Mouse (Mus musculus) olfactory bulb, adult 2 months (tissue): Measurements from ENCODE around the gene Dnmbp. TPM values are rescaled to one million over a fixed set of nuclear protein-coding genes. Genes with fewer than 3 reads are reported as not detected.

Experiments used
- H3K27ac ChIP-seq: fragments of 200-500 bp; 2 replicates; pipeline ENCODE4 v1.5.1; 2012; ENCODE audit warnings: low read depth, low read length; ENCODE audit not compliant: insufficient read depth
- H3K4me1 ChIP-seq: fragments of 200-500 bp; 2 replicates; pipeline ENCODE4 v1.6.1; 2012; ENCODE audit warnings: low read length; ENCODE audit not compliant: control insufficient read depth, insufficient read depth
- H3K4me3 ChIP-seq: fragments of 200-500 bp; 2 replicates; pipeline ENCODE4 v1.5.1; 2012; ENCODE audit warnings: mild to moderate bottlenecking, low read depth, low read length, moderate library complexity; ENCODE audit not compliant: insufficient read depth
- CTCF ChIP-seq: fragments of 200-500 bp; IDR thresholded peaks from 2 replicates; pipeline ENCODE4 v1.5.1; 2012; ENCODE audit warnings: low read depth, mild to moderate bottlenecking, low read length, moderate library complexity; ENCODE audit not compliant: insufficient read depth
- POLR2A ChIP-seq: fragments of 200-500 bp; IDR thresholded peaks from 2 replicates; pipeline ENCODE4 v1.6.1; 2012; ENCODE audit warnings: mild to moderate bottlenecking, low read depth, low read length, moderate library complexity; ENCODE audit not compliant: insufficient read depth
- WGBS: fragments of 180-500 bp; shearing (Covaris S2); methylation state at CpG from one replicate; pipeline ENCODE4 v1.1.7; 2018; 5-methylcytosine and 5-hydroxymethylcytosine counted together
- polyA plus RNA-seq: library from polyadenylated mRNA; stranded (reverse); fragments of >200 nt; gene quantifications from 2 replicates; pipeline ENCODE4 v1.2.4, GENCODE M21; 2012; ENCODE audit warnings: low replicate concordance; ENCODE audit not compliant: missing spikeins, insufficient read depth, insufficient read length

Dnmbp gene
- polyA plus RNA-seq, 1 experiment: not detected

DNA sequence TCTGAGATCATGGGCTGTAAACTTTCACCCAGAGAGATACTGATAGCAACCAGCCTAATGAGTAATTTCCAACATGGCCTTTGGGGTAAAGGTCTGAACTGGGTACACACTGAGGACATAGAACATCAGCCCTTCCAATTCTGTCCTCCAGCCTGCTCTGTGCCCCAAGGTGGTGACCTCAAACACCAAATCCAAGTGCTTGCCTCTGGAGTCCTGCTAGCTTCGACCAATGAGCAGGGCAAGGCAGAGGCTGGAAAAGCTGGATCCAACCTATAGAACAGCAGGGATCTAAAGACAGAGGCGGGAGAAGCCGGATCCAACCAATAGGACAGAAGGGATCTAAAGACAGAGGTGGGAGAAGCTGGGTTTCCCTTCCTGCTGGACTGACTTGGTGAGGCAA lies 21.2 kb downstream of the Dnmbp start:
- TF ChIP-seq CTCF (no peak), POLR2A (no peak)
- WGBS: 87% methylated on average over 3 of the region's 3 CpGs

DNA sequence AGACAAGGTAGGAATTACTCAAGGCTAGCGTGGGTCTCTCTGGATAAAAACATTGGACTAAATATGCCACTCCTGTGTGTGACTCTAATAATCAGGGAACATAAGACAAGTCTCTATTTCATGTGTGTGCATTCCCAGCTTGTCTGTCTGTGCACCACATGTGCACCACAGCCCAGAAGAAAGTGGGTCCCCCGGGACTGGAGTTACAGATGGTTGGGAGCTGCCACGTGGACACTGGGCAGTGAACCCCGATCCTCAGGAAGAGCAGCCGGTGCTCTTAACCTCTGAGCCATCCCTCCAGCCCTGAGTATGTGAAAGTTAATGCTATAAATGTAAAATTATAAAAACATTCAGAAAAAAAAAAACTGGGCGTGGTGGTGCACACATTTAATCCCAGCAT lies 22.2 kb downstream of the Dnmbp start:
- peaks cover 12% of the 10 kb centered on the region; the same call in 1 of the 2 replicates for H3K4me1 ChIP-seq

More for the DNA sequence above, 21.2 kb downstream of the Dnmbp start:
- peaks cover 12% of the 10 kb centered on the region; the same call in 1 of the 2 replicates for H3K4me1 ChIP-seq
- H3K4me3 ChIP-seq: no peak overlapping the region
- H3K27ac ChIP-seq: no peak overlapping the region

DNA sequence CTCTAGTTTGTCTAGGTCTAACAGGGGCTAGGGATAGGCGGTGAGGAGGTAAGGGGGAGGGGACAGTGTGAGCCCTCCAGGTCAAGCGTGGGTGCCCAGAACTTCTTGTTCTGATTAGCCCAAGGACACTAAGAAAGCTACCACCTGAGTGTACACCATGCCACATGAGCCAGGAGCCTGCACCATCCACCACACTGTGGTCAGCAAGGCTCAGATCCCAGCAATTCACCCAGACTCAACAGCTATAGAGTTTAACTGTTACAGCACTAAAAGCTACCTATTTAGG lies 22.6 kb downstream of the Dnmbp start:
- 81% methylated on average over 2 of the region's 2 CpGs for WGBS
- no peak for TF ChIP-seq CTCF
- TF ChIP-seq POLR2A: no peak
- peaks cover 12% of the 10 kb centered on the region; the same call in 1 of the 2 replicates for H3K4me1 ChIP-seq
- H3K27ac ChIP-seq: no peak overlapping the region
- H3K4me3 ChIP-seq: no peak overlapping the region

More for the DNA sequence above, 22.2 kb downstream of the Dnmbp start:
- Histone ChIP-seq H3K27ac (no peak overlapping the region), H3K4me3 (no peak overlapping the region)
- no peak for TF ChIP-seq POLR2A
- no peak for TF ChIP-seq CTCF
- 92% methylated on average over 6 of the region's 6 CpGs for WGBS

DNA sequence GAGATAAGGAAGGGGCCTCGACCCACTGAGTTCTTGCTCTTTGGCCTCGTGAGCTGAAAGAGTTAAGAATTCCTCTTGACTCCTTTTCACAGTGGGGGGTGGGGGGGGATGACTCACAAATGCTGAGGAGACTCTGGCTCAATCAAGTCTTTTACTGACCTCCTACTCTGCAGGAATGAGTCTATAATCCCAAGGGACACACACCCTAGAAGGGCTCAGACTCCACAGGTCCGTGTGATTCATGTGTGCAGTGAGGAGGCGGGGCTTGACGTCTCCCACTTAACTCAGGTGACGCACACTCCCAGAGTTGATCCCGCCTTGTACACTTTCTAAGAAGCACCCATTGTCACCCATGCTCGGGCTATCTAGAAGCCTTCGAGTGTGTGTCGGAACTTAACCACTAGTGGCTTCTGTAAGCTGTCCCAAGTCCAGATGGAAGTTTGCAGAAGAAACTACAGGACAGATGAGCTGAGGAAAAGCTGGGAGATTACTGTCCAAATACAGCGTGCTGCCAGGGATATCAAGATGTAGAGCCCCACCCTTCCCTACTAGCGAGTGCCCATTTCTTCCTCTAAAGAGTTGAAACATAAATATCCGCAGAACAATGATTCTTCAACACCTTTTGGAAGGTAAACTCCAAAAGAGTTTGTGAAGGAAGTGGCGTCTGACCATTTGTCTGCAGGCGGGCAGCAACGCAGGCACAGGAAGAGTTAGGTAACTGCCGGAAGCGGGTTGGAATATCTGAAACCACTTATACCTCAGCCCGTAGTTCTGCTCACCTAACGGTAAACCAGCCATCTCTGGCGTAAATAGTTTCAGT lies 23.2 kb downstream of the Dnmbp start:
- Histone ChIP-seq H3K4me1 (peaks cover 12% of the 10 kb centered on the region; the same call in 1 of the 2 replicates), H3K4me3 (no peak overlapping the region), H3K27ac (no peak overlapping the region)
- no peak for TF ChIP-seq POLR2A
- TF ChIP-seq CTCF: no peak
- 79% methylated on average over 21 of the region's 21 CpGs for WGBS

DNA sequence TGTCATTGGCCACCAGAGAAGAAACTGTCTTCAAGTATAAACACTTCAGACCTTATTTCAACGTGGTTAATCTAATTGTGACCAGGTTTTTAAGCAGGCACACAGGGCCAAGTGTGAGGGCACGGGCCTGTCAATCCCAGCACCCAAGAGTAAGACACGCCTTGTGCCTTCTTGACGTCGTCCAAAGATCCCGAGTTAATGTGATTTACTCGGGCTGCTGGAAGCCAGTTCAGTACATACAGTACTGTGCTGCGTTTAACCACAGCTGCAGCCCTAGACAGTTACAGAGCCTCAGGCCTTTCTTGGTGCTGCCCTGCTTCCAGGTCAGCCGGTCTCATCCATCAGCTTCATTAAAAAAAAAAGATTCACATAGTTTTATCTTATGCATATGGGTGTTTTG lies 24.6 kb downstream of the Dnmbp start:
- Histone ChIP-seq H3K4me3 (no peak overlapping the region), H3K4me1 (peaks cover 3% of the 10 kb centered on the region; the same call in 1 of the 2 replicates), H3K27ac (no peak overlapping the region)
- 86% methylated on average over 9 of the region's 9 CpGs for WGBS
- no peak for TF ChIP-seq CTCF
- TF ChIP-seq POLR2A: no peak

DNA sequence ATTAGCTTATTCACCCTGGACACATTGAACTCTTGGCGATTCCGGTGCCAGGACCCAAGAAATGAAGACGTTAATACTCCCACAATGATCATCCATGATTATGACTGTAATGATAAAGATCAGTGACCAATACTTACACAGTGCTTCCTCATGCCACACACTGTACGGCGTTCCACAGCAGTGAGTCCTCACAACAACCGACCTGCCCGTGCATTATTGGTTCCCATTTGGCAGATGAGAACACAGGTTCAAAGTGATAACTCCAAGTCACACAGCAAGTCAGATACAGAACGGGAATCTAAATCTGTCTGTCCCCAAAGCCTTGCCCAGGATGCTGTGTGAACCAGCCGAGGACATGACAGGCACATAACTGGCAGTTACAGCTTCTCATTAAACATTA lies 25.0 kb downstream of the Dnmbp start:
- Histone ChIP-seq H3K4me1 (0 out of 2 replicates have a peak, but pooled peaks cover 2% of the 10 kb centered on the region), H3K4me3 (no peak overlapping the region), H3K27ac (no peak overlapping the region)
- 95% methylated on average over 9 of the region's 9 CpGs for WGBS
- TF ChIP-seq CTCF (no peak), POLR2A (no peak)

DNA sequence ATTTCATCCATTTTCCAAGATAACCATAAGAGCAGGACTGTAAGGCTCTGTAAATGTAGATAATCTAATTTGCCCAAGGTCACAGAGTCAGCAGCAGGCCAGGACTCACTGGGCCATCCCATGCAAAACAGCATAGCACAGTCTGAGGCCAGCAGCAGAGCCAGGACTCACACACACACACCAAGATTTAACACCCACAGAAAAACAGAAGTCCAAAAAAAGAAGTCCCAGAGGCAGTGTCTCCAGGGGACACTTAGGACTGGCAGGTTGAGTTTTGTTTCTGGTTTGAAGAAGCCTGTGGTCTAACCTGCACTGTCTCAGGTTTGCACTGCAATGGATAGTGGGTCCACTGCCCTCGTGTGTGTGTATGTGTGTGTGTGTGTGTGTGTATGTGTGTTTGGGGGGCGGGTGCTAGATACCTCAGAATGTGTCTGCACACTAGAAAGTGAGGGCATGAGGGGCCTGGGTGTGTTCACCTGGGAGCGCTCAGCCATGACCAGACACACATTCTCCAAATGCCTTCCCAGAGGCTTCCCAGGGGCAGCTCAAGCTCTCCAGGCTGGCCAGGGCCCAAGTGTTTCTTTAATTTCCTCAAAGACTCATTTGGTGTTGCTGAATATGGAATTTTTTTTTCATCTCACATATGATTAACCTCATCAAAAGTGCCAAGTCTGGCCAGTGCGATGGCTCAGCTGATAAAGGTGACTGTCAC lies 27.1 kb downstream of the Dnmbp start:
- no peak for TF ChIP-seq CTCF
- no peak for TF ChIP-seq POLR2A
- 0 out of 2 replicates have a peak, but pooled peaks cover 2% of the 10 kb centered on the region for H3K4me1 ChIP-seq
- H3K27ac ChIP-seq: no peak overlapping the region
- 92% methylated on average over 4 of the region's 4 CpGs for WGBS
- H3K4me3 ChIP-seq: no peak overlapping the region

DNA sequence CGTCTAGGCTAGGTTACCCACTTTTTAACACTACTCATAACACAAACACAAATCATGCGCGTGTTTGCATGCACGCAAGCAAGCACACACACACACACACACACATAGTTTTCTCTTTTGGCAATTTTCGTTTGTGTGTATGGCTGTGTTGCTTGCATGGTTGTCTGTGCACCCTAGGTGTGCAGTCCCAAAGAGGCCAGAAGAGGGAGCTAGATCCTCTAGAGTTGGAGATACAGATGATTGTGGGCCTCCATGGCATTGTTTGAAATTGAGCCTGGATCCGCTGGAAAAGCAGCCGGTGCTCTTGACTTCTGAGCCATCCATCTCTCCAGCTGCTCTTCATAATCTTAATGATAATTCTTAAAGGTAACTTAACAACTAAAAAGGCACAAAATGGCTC lies 33.5 kb downstream of the Dnmbp start:
- H3K4me3 ChIP-seq: no peak overlapping the region
- H3K4me1 ChIP-seq: no peaks in the 10 kb centered on the region
- H3K27ac ChIP-seq: no peak overlapping the region
- TF ChIP-seq POLR2A: no peak
- TF ChIP-seq CTCF: no peak
- WGBS: 94% methylated on average over 7 of the region's 7 CpGs

DNA sequence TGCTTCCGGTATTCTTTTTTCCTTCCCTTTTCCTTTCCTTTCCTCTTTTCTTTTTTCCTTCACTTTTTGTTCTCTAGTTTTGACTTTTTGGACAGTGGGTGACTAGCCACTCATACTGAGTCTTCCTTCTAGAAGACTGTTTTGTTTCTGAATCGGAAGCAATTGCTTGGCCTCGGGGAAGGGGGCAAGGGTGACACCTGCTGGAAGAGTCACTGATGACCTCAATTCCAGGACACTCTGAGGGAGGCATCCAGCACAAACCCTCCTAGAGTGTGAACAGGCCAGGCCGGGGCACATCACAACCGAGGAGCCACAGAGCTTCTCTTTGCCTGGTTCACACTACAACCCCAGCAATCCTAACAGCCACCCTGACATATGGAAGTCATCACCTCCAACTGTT lies 34.0 kb downstream of the Dnmbp start:
- no peak for TF ChIP-seq CTCF
- TF ChIP-seq POLR2A: no peak
- H3K4me3 ChIP-seq: no peak overlapping the region
- H3K4me1 ChIP-seq: no peaks in the 10 kb centered on the region
- WGBS: 70% methylated on average over 5 of the region's 5 CpGs
- no peak overlapping the region for H3K27ac ChIP-seq
